Mouse (Mus musculus) limb, embryonic 12.5 days (tissue): Measurements from ENCODE around the gene Rpl24. TPM values are rescaled to one million over a fixed set of nuclear protein-coding genes. Genes with fewer than 3 reads are reported as not detected.
"Not testable (repeated sequence)": the region's sequence is repeated elsewhere in the genome, so short reads cannot be mapped to it uniquely, and the experiment has no call there.

ENCODE experiments used
- ATAC-seq: fragments of 200-750 bp; cut with Nextera tagmentation; 2 replicates; pipeline ENCODE4 v1.8.0; 2017; ENCODE audit warnings: low read depth, moderate TSS enrichment; ENCODE audit not compliant: insufficient number of reproducible peaks, insufficient read depth, low FRiP score, low TSS enrichment
- H3K27ac ChIP-seq: fragments of 300-500 bp; sonication (generic); 2 replicates; pipeline ENCODE4 v1.5.1; 2016; ENCODE audit warnings: mild to moderate bottlenecking, moderate library complexity
- H3K27me3 ChIP-seq: fragments of 300-500 bp; sonication (generic); 2 replicates; pipeline ENCODE4 v1.6.1; 2016; ENCODE audit warnings: mild to moderate bottlenecking, moderate library complexity
- H3K36me3 ChIP-seq: fragments of 300-500 bp; sonication (generic); 2 replicates; pipeline ENCODE4 v1.6.1; 2016; ENCODE audit warnings: mild to moderate bottlenecking, moderate library complexity
- H3K4me1 ChIP-seq: fragments of 300-500 bp; sonication (generic); replicated peaks from 2 replicates; pipeline ENCODE4 v1.6.1; 2016
- H3K4me2 ChIP-seq: fragments of 300-500 bp; sonication (generic); 2 replicates; pipeline ENCODE4 v1.6.1; 2016; ENCODE audit warnings: mild to moderate bottlenecking, moderate library complexity
- H3K4me3 ChIP-seq: fragments of 300-500 bp; sonication (generic); replicated peaks from 2 replicates; pipeline ENCODE4 v1.5.1; 2016; ENCODE audit warnings: mild to moderate bottlenecking
- H3K9ac ChIP-seq: fragments of 300-500 bp; sonication (generic); replicated peaks from 2 replicates; pipeline ENCODE4 v1.6.1; 2016; ENCODE audit warnings: mild to moderate bottlenecking, moderate library complexity
- H3K9me3 ChIP-seq: fragments of 300-500 bp; sonication (generic); 2 replicates; pipeline ENCODE4 v1.6.1; 2016; ENCODE audit warnings: mild to moderate bottlenecking, moderate library complexity
- WGBS: fragments of 180-500 bp; shearing (Covaris S2); methylation state at CpG from one replicate; pipeline ENCODE4 v1.1.7; 2016; 5-methylcytosine and 5-hydroxymethylcytosine counted together
- polyA plus RNA-seq: library from polyadenylated mRNA; unstranded; fragments of >200 nt; fragmentation: Nextera tagmentation; extraction: Ambion mirVana; gene quantifications from 2 replicates; pipeline ENCODE4 v1.2.1, GENCODE M21; 2016

Rpl24 gene
- polyA plus RNA-seq: 856 and 860 TPM in 2 replicates

- Histone ChIP-seq H3K4me3 (peak within 1 kb of the TSS; percentile 75), H3K36me3 (peaks cover 35% of the 10 kb centered on the region), H3K4me2 (peak within 1 kb of the TSS; percentile 89), H3K27me3 (no peaks in the 10 kb centered on the region), H3K4me1 (peaks cover 11% of the 10 kb centered on the region), H3K9ac (peak within 1 kb of the TSS; percentile 89), H3K27ac (peak within 1 kb of the TSS; percentile 91), H3K9me3 (no peaks in the 10 kb centered on the region)
- ATAC-seq: peak; percentile 92
- WGBS: under 1% methylated on average over 42 of the region's 42 CpGs
These were observed at the start of gene Rpl24 for GRCm38 (mm10) chr16:55966212-55966871. Gene Rpl24 (plus strand): TSS chr16:55966275.

- no peaks in the 10 kb centered on the region for H3K9me3 ChIP-seq
- no peak for ATAC-seq
- peaks cover 79% of the 10 kb centered on the region for H3K36me3 ChIP-seq
- 92% methylated on average over 10 of the region's 10 CpGs for WGBS
- no peak overlapping the region for H3K4me2 ChIP-seq
- no peak overlapping the region for H3K27ac ChIP-seq
- no peak overlapping the region for H3K9ac ChIP-seq
- H3K27me3 ChIP-seq: no peaks in the 10 kb centered on the region
- no peak overlapping the region for H3K4me3 ChIP-seq
- H3K4me1 ChIP-seq: no peaks in the 10 kb centered on the region
These were observed 44.0 kb upstream of the Rpl24 start for GRCm38 (mm10) chr16:55922079-55922478.

- Histone ChIP-seq H3K4me1 (no peaks in the 10 kb centered on the region), H3K36me3 (peaks cover 74% of the 10 kb centered on the region), H3K9ac (no peak overlapping the region), H3K9me3 (no peaks in the 10 kb centered on the region), H3K27ac (no peak overlapping the region), H3K4me3 (no peak overlapping the region), H3K27me3 (no peaks in the 10 kb centered on the region), H3K4me2 (no peak overlapping the region)
- ATAC-seq: no peak
- WGBS: 92% methylated on average over 4 of the region's 4 CpGs
These were observed 42.1 kb upstream of the Rpl24 start for GRCm38 (mm10) chr16:55924010-55924409.

- H3K4me2 ChIP-seq: peak overlapping the region; percentile 63
- WGBS: 2% methylated on average over 32 of the region's 32 CpGs
- peaks cover 9% of the 10 kb centered on the region; the same call in 1 of the 2 replicates for H3K36me3 ChIP-seq
- H3K9ac ChIP-seq: peak overlapping the region; percentile 77
- H3K27me3 ChIP-seq: no peaks in the 10 kb centered on the region
- H3K4me1 ChIP-seq: no peaks in the 10 kb centered on the region
- H3K27ac ChIP-seq: peak overlapping the region; percentile 85
- no peaks in the 10 kb centered on the region for H3K9me3 ChIP-seq
- peak overlapping the region; percentile 73 for H3K4me3 ChIP-seq
- peak; percentile 61 for ATAC-seq
These were observed 32.3 kb upstream of the Rpl24 start for GRCm38 (mm10) chr16:55933681-55934343.

GRCm38 (mm10) chr16:55934453-55935037 lies 31.5 kb upstream of the Rpl24 start, which contains the start of gene Cep97:
Gene Cep97 (minus strand): TSS chr16:55934855.
- WGBS: under 1% methylated on average over 24 of the region's 24 CpGs
- H3K4me1 ChIP-seq: no peaks in the 10 kb centered on the region
- no peaks in the 10 kb centered on the region for H3K27me3 ChIP-seq
- peak within 1 kb of the TSS; percentile 63 for H3K4me2 ChIP-seq
- peak within 1 kb of the TSS; percentile 77 for H3K9ac ChIP-seq
- peak; percentile 99 for ATAC-seq
- peak within 1 kb of the TSS; percentile 85 for H3K27ac ChIP-seq
- peak within 1 kb of the TSS; percentile 73 for H3K4me3 ChIP-seq
- peaks cover 1% of the 10 kb centered on the region; the same call in 1 of the 2 replicates for H3K36me3 ChIP-seq
- H3K9me3 ChIP-seq: no peaks in the 10 kb centered on the region

- no peak for ATAC-seq
- Histone ChIP-seq H3K36me3 (no peaks in the 10 kb centered on the region), H3K27ac (no peak overlapping the region), H3K9me3 (no peaks in the 10 kb centered on the region), H3K4me2 (no peak overlapping the region), H3K9ac (no peak overlapping the region), H3K27me3 (no peaks in the 10 kb centered on the region), H3K4me3 (no peak overlapping the region), H3K4me1 (no peaks in the 10 kb centered on the region)
- WGBS: 92% methylated on average over 4 of the region's 4 CpGs
These were observed 27.3 kb upstream of the Rpl24 start for GRCm38 (mm10) chr16:55938761-55939160.

- Histone ChIP-seq H3K27me3 (no peaks in the 10 kb centered on the region), H3K4me2 (no peak overlapping the region), H3K36me3 (no peaks in the 10 kb centered on the region), H3K27ac (no peak overlapping the region), H3K9ac (no peak overlapping the region), H3K9me3 (no peaks in the 10 kb centered on the region), H3K4me3 (no peak overlapping the region), H3K4me1 (no peaks in the 10 kb centered on the region)
- no peak for ATAC-seq
- 83% methylated on average over 6 of the region's 6 CpGs for WGBS
These were observed 26.4 kb upstream of the Rpl24 start for GRCm38 (mm10) chr16:55939703-55940102.

GRCm38 (mm10) chr16:55940781-55941180 lies 25.3 kb upstream of the Rpl24 start:
- no peaks in the 10 kb centered on the region for H3K4me1 ChIP-seq
- no peak overlapping the region for H3K4me2 ChIP-seq
- no peaks in the 10 kb centered on the region for H3K27me3 ChIP-seq
- H3K9ac ChIP-seq: no peak overlapping the region
- 94% methylated on average over 4 of the region's 4 CpGs for WGBS
- H3K36me3 ChIP-seq: no peaks in the 10 kb centered on the region
- H3K27ac ChIP-seq: no peak overlapping the region
- H3K9me3 ChIP-seq: no peaks in the 10 kb centered on the region
- no peak overlapping the region for H3K4me3 ChIP-seq
- no peak for ATAC-seq

- H3K4me2 ChIP-seq: no peak overlapping the region
- no peaks in the 10 kb centered on the region for H3K27me3 ChIP-seq
- no peak for ATAC-seq
- no peaks in the 10 kb centered on the region for H3K36me3 ChIP-seq
- H3K9me3 ChIP-seq: no peaks in the 10 kb centered on the region
- 80% methylated on average over 3 of the region's 3 CpGs for WGBS
- H3K27ac ChIP-seq: no peak overlapping the region
- H3K4me3 ChIP-seq: no peak overlapping the region
- no peak overlapping the region for H3K9ac ChIP-seq
- H3K4me1 ChIP-seq: no peaks in the 10 kb centered on the region
These were observed 18.8 kb upstream of the Rpl24 start for GRCm38 (mm10) chr16:55947266-55947665.

GRCm38 (mm10) chr16:55947876-55948410 lies 18.1 kb upstream of the Rpl24 start:
- H3K27me3 ChIP-seq, H3K4me3 ChIP-seq, H3K4me1 ChIP-seq, H3K27ac ChIP-seq, H3K9ac ChIP-seq, H3K36me3 ChIP-seq, H3K4me2 ChIP-seq, H3K9me3 ChIP-seq, ATAC-seq: not testable (repeated sequence)
- 86% methylated on average over 2 of the region's 2 CpGs for WGBS

- no peak overlapping the region for H3K27ac ChIP-seq
- no peak for ATAC-seq
- WGBS: 70% methylated on average over 7 of the region's 7 CpGs
These were observed 17.1 kb upstream of the Rpl24 start for GRCm38 (mm10) chr16:55948963-55949362.

More at GRCm38 (mm10) chr16:55948963-55949362, 17.1 kb upstream of the Rpl24 start:
- Histone ChIP-seq H3K4me3 (no peak overlapping the region), H3K36me3 (no peaks in the 10 kb centered on the region), H3K9me3 (no peaks in the 10 kb centered on the region), H3K9ac (no peak overlapping the region), H3K4me2 (no peak overlapping the region), H3K4me1 (no peaks in the 10 kb centered on the region), H3K27me3 (no peaks in the 10 kb centered on the region)
